Mouse (Mus musculus): ENCODE measurements at regions not wholly inside any gene's neighbourhood (a gene's known extent, or its start where the extent isn't known, plus 50 kb on each side); places are given as distances from the start of the nearest gene placed in this dataset.
"Not testable (repeated sequence)": the region's sequence is repeated elsewhere in the genome, so short reads cannot be mapped to it uniquely, and the experiment has no call there.

DNA sequence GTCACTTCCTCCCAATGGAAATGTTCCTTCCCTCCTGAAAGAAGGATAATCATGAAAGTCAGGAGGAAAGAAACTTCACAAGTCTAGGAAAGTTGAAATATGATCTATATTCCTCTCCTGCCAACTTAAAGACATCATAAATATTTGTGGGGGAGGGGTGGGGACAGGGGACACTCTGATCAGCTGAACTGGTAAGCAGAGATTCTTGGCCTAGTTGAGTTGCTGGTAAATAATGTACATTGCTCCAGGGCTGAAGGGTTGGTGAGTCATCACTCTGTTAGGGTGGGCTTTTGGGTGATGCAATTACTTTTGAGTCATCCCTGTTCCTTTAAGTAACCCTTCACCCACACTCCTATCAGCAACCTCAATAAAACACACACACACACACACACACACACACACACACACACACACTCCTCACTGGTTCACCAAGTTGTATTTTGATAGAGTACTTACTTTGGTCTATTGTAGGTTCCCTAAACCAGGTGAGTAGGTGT, 56.0 kb downstream of the Ccdc71l start:
- DNase-seq (ENCODE audit: low spot score in 2 of 2), result no peak

DNA sequence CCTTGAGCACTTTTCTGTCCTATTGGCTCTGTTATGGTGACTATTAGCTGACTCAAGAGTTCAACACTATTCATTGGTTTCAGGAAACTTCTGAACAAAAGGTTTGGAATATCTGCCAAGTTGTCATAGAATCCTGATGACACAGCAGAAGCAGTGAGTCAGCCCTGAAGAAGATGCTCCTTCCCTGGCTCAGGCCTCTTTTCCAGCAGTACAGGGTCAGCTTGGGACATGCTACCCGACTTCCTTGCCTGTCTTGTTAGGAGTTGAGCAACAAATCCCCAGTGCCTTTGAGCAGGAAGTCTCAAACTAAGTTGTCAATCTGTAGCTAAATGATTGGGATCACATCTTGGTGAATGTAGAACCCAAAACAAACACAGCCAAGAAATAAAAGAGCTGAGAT, 56.6 kb downstream of the Ccdc71l start:
- DNase-seq (ENCODE audit: low spot score in 2 of 2), result no peak

DNA sequence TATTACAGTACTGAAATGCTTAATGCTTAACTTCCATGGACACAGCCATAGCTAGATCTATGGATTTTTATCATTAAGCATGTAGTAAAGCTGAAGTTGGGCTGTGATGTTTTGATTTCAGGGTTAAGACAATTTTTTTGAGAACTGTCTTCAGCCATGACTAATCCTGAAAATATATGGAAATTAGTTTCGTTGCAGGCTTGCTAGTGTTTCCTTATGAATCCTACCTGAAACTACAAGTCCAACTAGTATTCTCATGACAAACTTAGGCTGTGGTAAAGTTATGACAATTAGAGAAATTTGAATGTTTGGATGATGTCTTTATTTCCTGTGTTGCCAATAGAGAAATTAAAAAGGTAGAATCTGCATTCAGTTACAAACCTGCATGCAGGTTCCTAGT, 59.7 kb downstream of the Ccdc71l start:
- no peak for DNase-seq (ENCODE audit: low spot score in 2 of 2)

DNA sequence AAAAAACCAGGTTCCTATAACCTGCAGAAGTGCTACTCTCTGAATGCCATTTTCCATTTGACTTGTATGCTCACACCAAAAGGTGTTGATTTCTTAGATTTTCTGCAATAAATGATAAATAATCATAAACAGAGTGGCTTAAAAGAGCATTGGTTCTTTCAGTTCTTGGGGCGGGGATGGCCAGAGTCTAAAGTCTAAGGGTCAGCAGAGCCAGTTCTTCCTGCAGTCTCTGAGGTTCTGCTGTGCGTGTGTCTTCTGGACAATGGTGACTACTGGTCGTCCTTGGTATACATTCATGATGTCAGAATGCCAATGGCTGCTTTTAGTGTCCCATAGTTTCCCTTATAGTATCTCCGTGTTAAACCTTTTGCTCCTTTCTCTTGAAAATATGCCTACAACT, 66.3 kb downstream of the Ccdc71l start:
- DNase-seq (ENCODE audit: low spot score in 2 of 2), result no peak

DNA sequence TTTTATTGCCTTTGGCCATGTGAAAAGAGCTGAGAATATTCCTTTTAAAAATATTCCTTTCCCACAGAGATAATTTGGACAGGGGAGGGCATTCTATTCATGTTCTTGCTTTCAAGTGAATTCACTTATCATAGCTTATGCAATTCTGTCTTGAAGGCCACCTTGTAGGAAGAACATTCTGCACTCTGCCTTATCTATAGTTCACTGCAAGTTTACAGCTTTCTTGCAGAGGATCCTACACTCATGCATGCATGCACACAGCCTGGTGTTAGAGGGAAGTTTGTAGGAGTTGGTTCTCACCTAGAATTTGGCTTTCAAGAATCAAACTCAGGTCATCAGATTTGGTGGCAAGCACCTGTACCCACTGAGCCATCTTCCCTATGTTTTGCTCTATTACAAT, 67.4 kb downstream of the Ccdc71l start:
- DNase-seq (ENCODE audit: low spot score in 2 of 2), result no peak

DNA sequence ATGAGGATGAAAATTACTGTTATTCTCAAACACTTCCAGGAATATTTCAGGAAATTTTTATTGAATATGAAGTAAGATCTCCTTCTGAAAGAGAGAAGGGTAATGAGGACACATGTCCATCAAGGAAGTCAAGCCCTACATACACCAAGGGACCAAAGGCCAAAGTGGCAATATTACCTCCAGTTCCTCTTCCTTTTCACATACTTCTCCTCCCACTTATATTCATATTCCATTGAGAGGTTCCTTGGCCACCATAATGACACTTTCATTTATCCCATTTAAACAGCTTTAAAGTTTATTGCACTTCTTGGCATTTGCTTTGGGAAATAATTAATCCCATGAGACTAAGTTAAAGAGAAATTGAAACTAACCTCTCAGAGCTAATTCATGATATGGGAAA, 70.9 kb downstream of the Ccdc71l start:
- DNase-seq (ENCODE audit: low spot score in 2 of 2), result no peak

DNA sequence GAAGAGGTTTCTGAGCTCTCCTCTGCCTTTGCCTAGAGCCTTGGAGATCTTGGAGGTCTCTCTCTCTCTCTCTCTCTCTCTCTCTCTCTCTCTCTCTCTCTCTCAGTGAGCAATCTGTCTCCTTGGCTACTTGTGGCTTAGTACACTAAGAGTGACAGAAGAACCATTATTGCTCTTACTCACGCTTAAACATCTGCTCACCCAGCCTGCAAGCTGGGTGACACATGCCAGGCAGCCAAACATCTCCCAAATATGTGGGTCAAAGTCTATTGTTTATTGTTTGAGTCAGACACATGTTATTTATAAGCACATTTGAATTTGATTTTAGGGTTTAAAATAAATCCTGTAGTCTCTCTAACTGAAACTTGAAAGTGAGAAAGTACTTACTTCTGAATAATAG, 72.7 kb downstream of the Ccdc71l start:
- DNase-seq (ENCODE audit: low spot score in 2 of 2), result no peak

DNA sequence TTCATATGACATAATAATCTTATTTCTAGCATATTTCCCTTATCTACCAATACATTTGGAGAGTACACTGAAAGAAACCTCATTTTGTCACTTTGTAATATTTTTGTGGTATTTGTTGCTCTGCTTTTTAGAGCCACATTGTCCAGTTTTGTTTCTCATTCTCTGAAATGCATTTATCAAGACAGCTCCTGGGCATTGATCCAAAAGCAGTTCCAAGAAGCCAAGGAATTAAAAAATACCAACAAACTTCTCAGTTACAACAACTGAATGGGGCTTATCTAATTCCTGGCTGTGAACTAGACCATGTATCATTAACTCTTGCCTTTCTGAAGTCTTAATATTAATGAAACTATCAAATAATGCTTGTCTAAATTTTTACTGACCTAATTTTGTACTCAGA, 76.3 kb downstream of the Ccdc71l start:
- DNase-seq (ENCODE audit: low spot score in 2 of 2), result no peak

DNA sequence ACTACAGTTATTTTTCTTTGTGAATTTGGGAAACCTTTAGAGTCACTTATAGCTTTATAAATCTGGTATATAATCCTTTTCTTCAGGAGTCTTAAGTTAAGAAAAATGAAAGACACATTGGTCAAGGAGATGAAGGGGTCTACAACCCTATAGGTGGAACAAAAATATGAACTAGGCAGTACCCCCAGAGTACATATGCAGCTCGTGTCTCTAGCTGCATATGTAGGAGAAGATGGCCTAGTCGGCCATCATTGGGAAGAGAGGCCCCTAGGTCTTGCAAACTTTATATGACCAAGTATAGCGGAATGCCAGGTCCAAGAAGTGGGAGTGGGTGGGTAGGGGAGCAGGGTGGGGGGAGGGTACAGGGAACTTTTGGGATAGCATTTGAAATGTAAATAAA, 76.7 kb downstream of the Ccdc71l start:
- DNase-seq (ENCODE audit: low spot score in 2 of 2), result not testable (repeated sequence)

DNA sequence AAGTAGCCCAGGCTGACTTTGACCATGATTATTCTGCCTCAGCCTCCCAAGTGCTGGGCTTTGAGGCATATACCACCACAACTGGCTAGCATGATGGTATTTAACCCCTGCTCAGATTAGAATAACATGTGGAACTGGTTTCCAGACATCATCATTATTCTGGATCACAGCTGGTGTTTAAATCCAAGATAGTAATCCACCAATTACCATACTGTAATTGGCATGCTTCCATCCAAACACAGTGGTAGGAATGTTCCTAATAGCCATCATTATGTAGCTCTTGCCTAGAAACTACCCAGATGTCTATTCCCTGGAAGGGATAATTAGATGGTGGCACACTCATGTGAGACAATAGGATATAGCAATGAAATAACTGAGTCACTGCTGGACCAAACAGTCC, 77.4 kb downstream of the Ccdc71l start:
- no peak for DNase-seq (ENCODE audit: low spot score in 2 of 2)

DNA sequence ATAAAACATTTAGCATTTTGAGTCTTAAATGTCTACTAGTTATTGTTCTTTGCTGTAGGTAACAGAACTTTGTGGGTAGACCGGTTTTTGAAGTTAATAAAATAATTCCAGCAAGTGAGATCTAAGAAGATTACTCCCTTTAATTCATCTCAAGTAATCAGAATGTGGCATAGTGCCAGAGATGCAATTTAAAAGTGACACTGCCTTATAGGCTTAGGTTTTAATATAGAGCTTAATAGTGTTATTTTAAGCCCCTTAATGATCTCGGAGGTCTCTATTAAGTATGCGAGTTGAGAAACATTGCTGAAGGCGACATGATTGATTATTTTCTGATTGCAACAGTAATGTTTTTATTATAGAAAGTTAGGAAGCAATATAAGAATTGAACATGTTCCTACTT, 78.3 kb downstream of the Ccdc71l start:
- no peak for DNase-seq (ENCODE audit: low spot score in 2 of 2)

DNA sequence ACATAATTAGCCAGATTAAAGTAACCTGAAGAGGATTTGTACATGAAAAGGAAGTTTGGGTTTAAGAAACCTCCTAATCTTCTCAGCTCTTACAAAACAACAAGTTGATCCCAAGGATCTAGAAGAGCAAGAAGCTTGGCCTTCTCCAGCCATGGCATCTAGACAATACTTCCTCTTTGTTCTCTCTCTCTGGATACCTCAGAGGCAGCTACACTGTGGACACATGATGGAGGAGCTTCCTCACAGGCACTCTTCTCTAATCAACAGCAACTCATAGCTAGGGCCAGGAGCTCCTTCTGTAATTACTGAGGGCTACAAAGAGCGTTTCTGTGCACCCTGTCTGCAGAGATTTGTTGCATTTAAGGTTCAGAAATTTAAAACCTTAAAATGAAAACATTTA, 79.9 kb downstream of the Ccdc71l start:
- no peak for DNase-seq (ENCODE audit: low spot score in 2 of 2)

DNA sequence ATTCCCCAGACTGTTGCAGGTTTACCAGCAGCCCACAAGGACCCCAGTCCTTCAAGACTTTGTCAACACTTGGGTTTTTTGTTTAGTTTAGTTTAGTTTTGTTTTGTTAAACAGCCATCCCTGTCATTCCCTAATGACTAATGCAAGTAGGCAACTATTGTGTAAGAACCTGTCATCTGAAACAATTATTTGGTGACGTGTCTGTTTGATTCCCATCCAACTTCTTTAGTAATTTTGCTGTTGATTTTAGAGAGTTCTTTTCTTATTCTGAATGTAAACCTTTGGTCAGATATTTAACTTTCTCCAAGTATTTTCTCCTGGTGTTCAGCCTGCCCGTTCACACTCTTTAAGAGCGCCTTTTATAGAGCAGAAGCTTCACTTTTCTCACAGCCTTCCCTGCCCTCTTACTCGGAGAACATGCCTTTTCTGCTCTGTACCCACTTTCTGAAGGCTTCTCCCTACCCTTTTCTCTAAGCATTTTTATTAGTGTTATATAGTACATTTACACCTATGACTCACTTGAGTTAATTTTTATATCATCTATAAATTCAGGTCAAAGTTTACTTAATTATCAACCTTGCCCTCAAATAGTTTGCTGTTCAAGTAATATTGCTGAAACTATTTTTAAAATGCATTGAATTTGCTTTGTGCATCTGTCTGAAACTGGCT, 82.0 kb downstream of the Ccdc71l start:
- no peak for DNase-seq (ENCODE audit: low spot score in 2 of 2)

DNA sequence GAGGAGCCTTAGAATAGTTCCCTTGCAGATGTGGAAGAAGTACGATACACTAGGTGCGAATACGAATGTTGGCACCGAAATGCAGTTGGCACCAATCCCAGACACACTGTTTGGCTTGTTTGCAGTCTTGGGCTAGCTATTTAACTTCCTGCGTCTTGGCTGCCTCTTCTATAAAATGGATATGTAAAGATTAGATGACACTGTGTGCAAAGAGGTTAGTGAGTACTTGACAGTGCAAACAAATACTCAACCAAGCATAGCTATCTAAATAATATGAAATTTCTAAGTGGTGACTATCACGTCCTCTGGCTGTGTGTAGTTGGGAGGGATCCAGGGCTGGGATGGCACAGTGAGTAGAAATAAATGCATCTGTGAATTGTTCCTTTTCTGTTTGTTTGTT, 86.9 kb downstream of the Ccdc71l start:
- no peak for DNase-seq (ENCODE audit: low spot score in 2 of 2)

DNA sequence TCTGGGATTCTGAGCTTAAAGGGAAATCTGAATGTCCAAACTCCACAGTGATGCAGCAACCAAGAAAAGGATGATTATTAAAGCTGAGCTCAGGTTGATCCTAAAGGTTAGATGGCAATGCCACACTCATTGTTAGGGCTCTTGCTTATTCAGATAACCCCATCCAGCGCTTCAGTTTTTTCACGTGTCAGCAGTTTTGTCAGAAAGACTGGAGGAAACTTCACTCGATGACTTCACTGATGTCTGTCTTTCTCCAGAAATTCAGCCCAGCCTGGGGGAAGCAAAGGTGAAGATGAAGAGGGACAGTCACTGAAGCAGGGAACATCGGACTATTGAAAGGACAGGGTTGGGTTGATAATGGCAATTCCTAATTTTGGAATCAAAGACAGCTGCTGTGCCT, 91.4 kb downstream of the Ccdc71l start:
- no peak for DNase-seq (ENCODE audit: low spot score in 2 of 2)

DNA sequence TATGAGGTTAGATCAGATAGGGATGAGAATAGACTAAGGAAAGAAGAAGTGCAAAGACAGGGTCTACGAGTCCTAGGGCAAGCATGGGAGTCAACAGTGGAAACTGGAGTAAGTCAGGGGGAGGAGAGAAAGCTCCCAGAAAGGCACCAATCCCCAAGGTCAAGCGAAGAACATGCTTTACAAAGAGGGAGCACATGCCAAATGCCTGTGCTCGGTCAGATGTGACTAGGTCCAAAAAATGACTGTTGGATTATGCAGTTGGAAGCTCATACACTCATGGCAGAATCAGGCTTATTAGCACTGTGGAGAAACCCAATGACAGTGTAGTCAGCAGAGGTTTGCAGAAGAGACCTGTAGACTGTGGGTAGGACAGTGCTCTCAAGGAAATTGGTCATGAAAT, 100.9 kb downstream of the Ccdc71l start:
- no peak for DNase-seq (ENCODE audit: low spot score in 2 of 2)

DNA sequence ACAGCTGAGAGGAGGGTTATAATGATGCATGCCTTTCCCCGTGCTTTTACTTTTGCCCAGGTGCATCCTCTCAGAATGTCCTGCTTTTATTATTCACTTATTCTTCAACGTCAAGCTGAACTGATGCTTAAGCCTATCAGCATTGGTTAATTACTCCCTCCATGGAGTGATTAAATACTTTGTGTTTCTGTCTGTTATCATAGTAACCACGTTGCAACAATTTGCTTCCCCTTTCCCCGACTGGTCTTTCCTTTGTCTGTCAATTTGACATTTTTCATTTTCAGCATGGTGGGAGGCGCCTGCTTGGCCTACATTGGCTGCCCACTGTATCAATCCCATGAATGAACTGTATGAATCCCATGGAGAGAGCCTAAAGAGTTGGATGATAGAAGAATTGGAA, 101.8 kb downstream of the Ccdc71l start:
- DNase-seq (ENCODE audit: low spot score in 2 of 2), result no peak

DNA sequence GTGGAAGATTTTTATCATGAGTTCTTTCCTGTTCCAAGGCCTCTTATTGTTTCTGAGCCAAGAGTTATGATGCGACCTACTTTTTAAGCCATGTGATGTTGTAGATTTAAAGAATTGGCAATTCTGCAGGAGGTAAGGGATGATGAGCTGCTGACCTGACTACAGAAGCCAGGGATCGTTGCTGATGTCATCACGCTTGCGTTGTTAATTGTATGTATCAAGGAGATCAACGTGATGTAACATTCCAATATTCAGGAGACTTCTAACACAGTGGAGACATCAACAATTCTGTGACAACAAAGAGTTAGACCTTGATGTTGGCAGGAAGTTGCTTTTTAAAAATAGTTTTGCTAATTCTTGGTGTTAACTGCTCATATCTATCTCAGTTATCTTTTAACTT, 102.5 kb downstream of the Ccdc71l start:
- no peak for DNase-seq (ENCODE audit: low spot score in 2 of 2)

DNA sequence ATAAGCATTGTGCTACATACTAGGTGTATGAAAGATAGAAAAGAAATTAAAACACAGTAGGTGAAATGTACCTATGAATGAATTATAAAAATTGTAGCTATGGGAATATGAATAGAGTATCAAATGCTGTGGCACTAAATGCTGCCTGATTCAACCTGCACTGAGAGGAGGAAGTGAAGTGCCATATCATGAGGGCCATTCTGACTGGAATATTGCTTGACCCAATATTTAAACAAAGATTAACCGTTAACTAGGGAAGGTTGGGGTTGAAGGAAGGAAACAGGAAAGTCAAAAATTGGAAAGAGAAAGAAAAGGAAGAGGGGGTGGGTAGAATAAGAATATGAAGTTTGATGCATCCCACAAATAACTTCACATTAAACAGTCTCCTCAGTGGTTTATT, 103.8 kb downstream of the Ccdc71l start:
- no peak for DNase-seq (ENCODE audit: low spot score in 2 of 2)

DNA sequence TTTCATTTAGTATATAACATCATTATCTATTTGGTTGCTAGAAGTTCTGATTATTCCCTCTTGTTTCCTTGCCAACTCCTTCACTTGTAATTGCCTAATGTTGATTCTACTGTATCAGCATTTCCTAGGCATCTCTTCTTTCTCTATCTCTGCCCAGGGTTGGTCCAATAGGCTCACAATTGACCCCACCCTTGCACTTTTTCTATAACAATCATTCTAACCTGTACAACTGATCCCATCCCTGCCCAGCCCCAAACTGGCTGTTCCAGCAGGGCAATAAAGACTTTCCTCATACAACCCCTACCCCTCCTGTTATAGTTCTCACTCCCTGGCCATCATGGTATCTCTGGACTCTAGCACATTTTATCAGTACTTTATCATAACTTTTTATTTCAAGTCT, 104.3 kb downstream of the Ccdc71l start:
- no peak for DNase-seq (ENCODE audit: low spot score in 2 of 2)

DNA sequence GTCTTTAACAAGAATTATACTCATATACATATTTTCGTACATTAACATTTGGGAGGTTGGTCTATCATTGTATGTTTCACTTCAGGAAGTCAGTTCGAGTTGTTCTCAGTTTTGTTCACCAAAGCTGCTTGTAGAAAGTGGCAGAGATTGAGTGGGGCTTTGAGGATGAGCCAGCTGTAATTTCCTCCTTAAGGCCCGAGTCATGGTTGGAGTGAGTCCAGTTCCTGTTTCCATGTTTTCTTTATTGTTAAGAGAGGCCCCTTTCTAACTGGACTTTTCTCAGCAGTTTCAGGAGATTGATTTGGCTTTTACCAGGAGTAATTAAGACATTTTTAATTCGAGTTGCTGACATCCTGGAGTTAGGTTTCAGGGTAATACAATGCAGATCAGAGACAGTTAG, 107.7 kb downstream of the Ccdc71l start:
- no peak for DNase-seq (ENCODE audit: low spot score in 2 of 2)

DNA sequence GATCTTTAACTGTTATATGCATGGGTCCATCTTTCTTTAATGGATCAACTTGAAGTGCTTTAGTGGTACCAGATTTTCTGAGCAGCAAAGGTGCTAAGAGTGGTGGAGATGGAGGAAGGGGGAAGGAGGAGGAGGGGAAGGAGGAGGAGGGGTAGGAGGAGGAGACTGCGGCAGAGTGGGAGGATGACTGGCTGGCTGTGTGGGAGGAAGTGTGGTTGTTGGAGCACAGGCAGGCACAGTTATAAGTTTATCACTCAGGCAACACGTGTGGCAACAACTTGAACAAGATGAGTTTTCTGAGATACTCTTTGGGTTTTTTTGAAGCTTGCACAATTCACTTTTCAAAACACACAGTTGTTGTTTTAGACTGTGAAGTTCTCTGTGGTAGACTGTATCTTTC, 108.2 kb downstream of the Ccdc71l start:
- no peak for DNase-seq (ENCODE audit: low spot score in 2 of 2)

DNA sequence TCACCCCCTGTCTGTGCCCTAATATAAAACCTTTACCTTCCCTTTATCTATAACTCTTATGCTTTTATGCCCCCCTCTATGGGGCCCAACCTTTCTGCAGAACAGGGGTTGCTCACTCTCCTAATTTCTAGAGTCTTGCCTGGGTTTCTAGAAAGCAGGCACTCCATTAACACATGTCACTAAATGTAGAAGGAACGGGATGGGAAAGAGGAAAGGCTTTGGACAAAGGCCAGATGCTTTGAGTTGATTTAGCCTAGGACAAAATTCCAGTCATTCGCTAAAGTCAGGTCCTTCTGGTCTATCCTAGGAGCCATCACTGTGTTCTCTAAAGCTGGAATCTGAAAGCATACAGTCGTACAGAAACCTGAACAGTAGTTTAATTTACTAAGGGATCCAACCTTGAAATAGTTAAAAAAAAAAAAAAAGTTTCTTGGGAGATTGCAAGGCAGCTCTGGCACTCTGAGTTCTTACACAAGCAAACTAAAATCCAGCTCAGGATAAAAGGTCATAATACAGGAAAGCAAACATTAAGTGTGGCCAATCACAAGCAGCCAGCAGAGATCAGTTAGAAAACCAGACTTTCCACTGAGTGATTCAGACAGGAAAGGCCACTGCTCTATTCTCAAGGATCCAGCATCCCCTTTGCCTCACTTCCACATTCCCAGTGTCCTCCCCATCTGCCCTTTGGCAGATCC, 109.5 kb downstream of the Ccdc71l start:
- no peak for DNase-seq (ENCODE audit: low spot score in 2 of 2)

DNA sequence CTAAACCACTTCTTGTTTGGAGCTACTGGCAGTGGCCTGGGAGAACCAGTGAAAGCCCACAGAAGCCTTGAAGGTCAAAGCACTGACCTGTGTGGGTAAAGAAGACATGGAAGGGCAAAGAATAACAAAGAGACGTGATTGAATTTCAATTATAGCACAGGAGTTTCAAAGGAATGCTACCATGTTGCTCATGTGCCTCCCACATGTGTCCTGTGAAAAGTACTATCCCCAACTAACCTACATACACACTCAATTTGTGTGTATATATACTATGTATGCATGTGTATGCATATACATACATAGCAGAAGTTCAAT, 110.0 kb downstream of the Ccdc71l start:
- DNase-seq (ENCODE audit: low spot score in 2 of 2), result no peak
